Mouse (Mus musculus) G1E (cell line): ENCODE results near the gene Hpse2.

Source experiments
- CTCF ChIP-seq: IDR thresholded peaks from 2 replicates; pipeline ENCODE4 v1.5.1; 2012; ENCODE audit warnings: low read depth, low read length, inconsistent platforms, mixed read lengths
- GATA1 ChIP-seq: IDR thresholded peaks from 2 replicates; pipeline ENCODE4 v1.6.1; 2012; ENCODE audit warnings: borderline replicate concordance, low read length, inconsistent platforms, mixed read lengths
- GATA2 ChIP-seq: IDR thresholded peaks from 2 replicates; pipeline ENCODE4 v1.6.1; 2012; ENCODE audit warnings: low read depth, low read length, inconsistent platforms, borderline replicate concordance
- POLR2AphosphoS5 ChIP-seq: IDR thresholded peaks from 2 replicates; pipeline ENCODE4 v1.6.1; 2012; ENCODE audit warnings: low read depth, low read length, inconsistent platforms; ENCODE audit not compliant: insufficient replicate concordance
- TAL1 ChIP-seq: conservative IDR thresholded peaks from 2 replicates; pipeline ENCODE4 v1.6.1; 2012; ENCODE audit warnings: low read depth, low read length, inconsistent platforms, mixed read lengths

DNA sequence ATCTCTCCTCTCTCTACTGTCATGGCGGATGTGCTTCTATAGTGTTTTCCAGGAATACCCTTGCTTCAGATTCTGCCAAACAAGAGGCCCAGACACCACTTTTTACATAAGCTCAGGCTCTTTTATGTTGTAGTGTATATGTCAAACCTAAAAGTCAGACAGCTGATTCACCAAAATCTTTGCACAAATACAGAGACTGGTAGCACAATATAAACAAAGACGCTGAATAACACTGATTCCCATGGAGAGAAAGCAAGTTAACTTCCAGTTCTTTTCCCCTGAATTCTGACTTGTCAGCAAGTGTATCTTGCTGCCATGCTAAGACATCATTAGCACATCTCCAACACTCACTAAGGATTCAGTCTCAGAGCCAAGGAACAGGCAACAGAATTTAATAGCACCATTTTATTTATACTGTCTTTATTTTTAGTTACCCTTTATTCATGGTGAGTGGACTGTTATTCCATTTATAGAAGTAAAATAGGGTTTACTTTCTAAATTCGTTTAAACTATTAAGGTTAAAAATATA is 212.7 kb downstream of the Hpse2 start:
- no peak for TF ChIP-seq CTCF
- TF ChIP-seq POLR2AphosphoS5: no peak
- TF ChIP-seq TAL1: no peak
- no peak for TF ChIP-seq GATA2
- no peak for TF ChIP-seq GATA1
